14 mouse cellular contexts compared by ENCODE assay signal in genomic region chr1:91460564-91460963, GRCm38 (mm10). TPM values are rescaled to one million over a fixed set of nuclear protein-coding genes. Genes with fewer than 3 reads are reported as not detected.
A peak's percentile ranks its signal among the peaks of the same experiment; 100 is the strongest.
DNase-seq lines count a peak whose midpoint lies in the region; ATAC-seq and TF ChIP-seq lines count a peak whose summit lies in the region.
"Had no signal": no experiment of that assay in that cellular context is flagged by ENCODE, and none has a peak within 500 bp of the region (broad histone marks: within the 10 kb centered on the region; RNA-seq: fewer than 3 reads in every experiment).

No protein-coding gene starts in this region.

- no peaks in the 10 kb centered on the region for H3K27me3 ChIP-seq in kidney, adult 2 months (replicated peaks; ENCODE audit: control insufficient read depth, insufficient read depth, low read length)
- no peaks in the 10 kb centered on the region for H3K27me3 ChIP-seq in kidney, embryonic 16.5 days (ENCODE audit: insufficient read depth, low read length)
- H3K27me3 ChIP-seq in liver, postnatal 0 days (ENCODE audit: insufficient read depth, low read length), result no peaks in the 10 kb centered on the region
- no peaks in the 10 kb centered on the region for H3K27me3 ChIP-seq in hindbrain, postnatal 0 days (ENCODE audit: insufficient read depth, low read length)
- H3K27me3 ChIP-seq: forebrain, embryonic 15.5 days had no signal

- no peak overlapping the region for H3K27ac ChIP-seq in kidney, adult 2 months (ENCODE audit: insufficient read depth, low read depth, low read length)
- H3K27ac ChIP-seq in kidney, embryonic 16.5 days (ENCODE audit: low read length), result no peak overlapping the region
- H3K27ac ChIP-seq in liver, postnatal 0 days (ENCODE audit: low read depth), result no peak overlapping the region
- H3K27ac ChIP-seq in hindbrain, postnatal 0 days, result no peak overlapping the region
- H3K27ac ChIP-seq: embryonic facial prominence, embryonic 13.5 days had no signal

- H3K4me3 ChIP-seq in kidney, adult 2 months (ENCODE audit: insufficient read depth, low read depth, low read length), result no peak overlapping the region
- no peak overlapping the region for H3K4me3 ChIP-seq in kidney, embryonic 16.5 days (ENCODE audit: low read length)
- no peak overlapping the region for H3K4me3 ChIP-seq in liver, postnatal 0 days (ENCODE audit: low read depth, low read length)
- no peak overlapping the region for H3K4me3 ChIP-seq in hindbrain, postnatal 0 days (ENCODE audit: low read length)

- no peak overlapping the region for H3K9ac ChIP-seq in kidney, embryonic 16.5 days (replicated peaks; ENCODE audit: low read length)
- H3K9ac ChIP-seq in liver, postnatal 0 days (replicated peaks), result no peak overlapping the region
- no peak overlapping the region for H3K9ac ChIP-seq in hindbrain, postnatal 0 days (replicated peaks; ENCODE audit: low read length)

- no peaks in the 10 kb centered on the region for H3K9me3 ChIP-seq in kidney, embryonic 16.5 days (ENCODE audit: low read length)
- H3K9me3 ChIP-seq in liver, postnatal 0 days (ENCODE audit: low read length), result no peaks in the 10 kb centered on the region
- no peaks in the 10 kb centered on the region for H3K9me3 ChIP-seq in hindbrain, postnatal 0 days (ENCODE audit: low read length)
- H3K9me3 ChIP-seq: embryonic facial prominence, embryonic 13.5 days; forebrain, embryonic 15.5 days had no signal

- peaks cover 55% of the 10 kb centered on the region for H3K4me1 ChIP-seq in kidney, adult 2 months (ENCODE audit: control insufficient read depth, insufficient read depth, low read length)
- peaks cover 39% of the 10 kb centered on the region for H3K4me1 ChIP-seq in kidney, embryonic 16.5 days (ENCODE audit: insufficient read depth, low read length)
- H3K4me1 ChIP-seq in liver, postnatal 0 days (ENCODE audit: insufficient read depth), result peaks cover 37% of the 10 kb centered on the region
- H3K4me1 ChIP-seq in hindbrain, postnatal 0 days (ENCODE audit: insufficient read depth, low read length), result peaks cover 11% of the 10 kb centered on the region

- peak; percentile 21; the same call in 1 of the 2 replicates for TF ChIP-seq CTCF in kidney, adult 2 months (conservative IDR thresholded peaks at IDR 0.05; ENCODE audit: insufficient read depth, insufficient read length, low read depth, low read length)
- TF ChIP-seq CTCF in liver, postnatal 0 days (IDR thresholded peaks at IDR 0.05; ENCODE audit: low read depth), result peak; percentile 32
- no peak for TF ChIP-seq CTCF in hindbrain, postnatal 0 days (IDR thresholded peaks at IDR 0.05; ENCODE audit: low read depth)

- no peak overlapping the region for H3K4me2 ChIP-seq in kidney, embryonic 16.5 days (replicated peaks; ENCODE audit: low read depth, low read length)
- no peak overlapping the region for H3K4me2 ChIP-seq in liver, postnatal 0 days (ENCODE audit: low read depth, low read length)
- no peak overlapping the region for H3K4me2 ChIP-seq in hindbrain, postnatal 0 days (ENCODE audit: low read depth, low read length)

- H3K36me3 ChIP-seq in kidney, adult 2 months (ENCODE audit: control insufficient read depth, insufficient read depth, low read length), result no peaks in the 10 kb centered on the region
- no peaks in the 10 kb centered on the region for H3K36me3 ChIP-seq in kidney, embryonic 16.5 days (ENCODE audit: insufficient read depth, low read length)
- no peaks in the 10 kb centered on the region for H3K36me3 ChIP-seq in liver, postnatal 0 days (replicated peaks; ENCODE audit: insufficient read depth, low read length)
- H3K36me3 ChIP-seq in hindbrain, postnatal 0 days (ENCODE audit: insufficient read depth, low read length), result no peaks in the 10 kb centered on the region
- H3K36me3 ChIP-seq: embryonic facial prominence, embryonic 13.5 days; forebrain, embryonic 15.5 days had no signal

- no peak for TF ChIP-seq POLR2A in kidney, adult 2 months (IDR thresholded peaks at IDR 0.05; ENCODE audit: low read depth, low read length)

- 55% methylated on average over 4 of the region's 4 CpGs for WGBS in kidney, adult 2 months
- WGBS in kidney, embryonic 16.5 days, result 57% methylated on average over 4 of the region's 4 CpGs
- 40% methylated on average over 4 of the region's 4 CpGs for WGBS in liver, postnatal 0 days (ENCODE audit: insufficient replicate concordance)
- WGBS in hindbrain, postnatal 0 days, result 38% methylated on average over 4 of the region's 4 CpGs

- no peak for TF ChIP-seq EP300 in liver, postnatal 0 days (IDR thresholded peaks at IDR 0.05; ENCODE audit: low read depth)

- ATAC-seq in kidney, embryonic 16.5 days (ENCODE audit: low FRiP score, low TSS enrichment), result no peak
- ATAC-seq in liver, postnatal 0 days, result no peak
- ATAC-seq in hindbrain, postnatal 0 days, result no peak
- ATAC-seq: forebrain, embryonic 15.5 days; lung, postnatal 0 days; midbrain, embryonic 16.5 days had no signal

- peak; percentile 35 for DNase-seq in kidney, adult 2 months
- DNase-seq in ES-CJ7 (ENCODE audit: low read depth, low spot score), result peak; percentile 25
- peak; percentile 50 for DNase-seq in ZHBTc4 (ENCODE audit: low read depth, low spot score)
- DNase-seq in liver, postnatal 0 days, result peak; percentile 39
- no peak for DNase-seq in testis, postnatal 10 days (ENCODE audit: low spot score)
- no peak for DNase-seq in hindbrain, postnatal 0 days (ENCODE audit: low spot score)
- DNase-seq: cerebellum, postnatal 25 days; layer of hippocampus, adult 9-11 months; left cerebral cortex, postnatal 4 days had no signal

RNA-seq across cellular contexts. Expression of gene Per2, which starts 1.4 kb away (rescaled TPM):
- polyA plus RNA-seq in kidney, adult 2 months (2012; rRNA removed), result 5.6 and 6.8 TPM in 2 replicates
- polyA plus RNA-seq in kidney, embryonic 16.5 days (2015; fragmentation: Nextera tagmentation; extraction: Ambion mirVana), result 4.2 and 4.6 TPM in 2 replicates
- polyA plus RNA-seq in liver, postnatal 0 days (2015; fragmentation: Nextera tagmentation; extraction: Ambion mirVana), result 2.4 and 2.5 TPM in 2 replicates
- total RNA-seq in hindbrain, postnatal 0 days (2014; rRNA removed), result 10.0 and 12.0 TPM in 2 replicates
- polyA plus RNA-seq in hindbrain, postnatal 0 days (2015; fragmentation: Nextera tagmentation; extraction: Ambion mirVana), result 4.2 and 5.1 TPM in 2 replicates

RNA-seq across cellular contexts. Expression of gene Traf3ip1, which starts 33.9 kb away (rescaled TPM):
- polyA plus RNA-seq in kidney, adult 2 months (2012; rRNA removed), result 9.8 and 11.2 TPM in 2 replicates
- 10.7 and 11.3 TPM in 2 replicates for polyA plus RNA-seq in kidney, embryonic 16.5 days (2015; fragmentation: Nextera tagmentation; extraction: Ambion mirVana)
- 2.2 and 2.5 TPM in 2 replicates for polyA plus RNA-seq in liver, postnatal 0 days (2015; fragmentation: Nextera tagmentation; extraction: Ambion mirVana)
- total RNA-seq in hindbrain, postnatal 0 days (2014; rRNA removed), result 10.3 and 11.7 TPM in 2 replicates
- 7.4 and 8.1 TPM in 2 replicates for polyA plus RNA-seq in hindbrain, postnatal 0 days (2015; fragmentation: Nextera tagmentation; extraction: Ambion mirVana)

RNA-seq across cellular contexts. Expression of gene Hes6, which starts 46.7 kb away (rescaled TPM):
- polyA plus RNA-seq in kidney, adult 2 months (2012; rRNA removed), result 64.1 and 66.7 TPM in 2 replicates
- polyA plus RNA-seq in kidney, embryonic 16.5 days (2015; fragmentation: Nextera tagmentation; extraction: Ambion mirVana), result 69.0 and 72.2 TPM in 2 replicates
- polyA plus RNA-seq in liver, postnatal 0 days (2015; fragmentation: Nextera tagmentation; extraction: Ambion mirVana), result 33.1 and 35.0 TPM in 2 replicates
- total RNA-seq in hindbrain, postnatal 0 days (2014; rRNA removed), result 154 and 160 TPM in 2 replicates
- polyA plus RNA-seq in hindbrain, postnatal 0 days (2015; fragmentation: Nextera tagmentation; extraction: Ambion mirVana), result 129 and 131 TPM in 2 replicates

Comparison
In these comparisons a context has a peak if more than half of its experiments do, and no peak if none do; other contexts are left out.
1. DNase-seq: peak in kidney, adult 2 months (single experiment), ES-CJ7 (single experiment), ZHBTc4 (single experiment) and liver, postnatal 0 days (single experiment); none in testis, postnatal 10 days (single experiment) and hindbrain, postnatal 0 days (single experiment).